Mouse (Mus musculus) kidney, adult 2 months (tissue): ENCODE measurements at regions not wholly inside any gene's neighbourhood (a gene's known extent, or its start where the extent isn't known, plus 50 kb on each side); places are given as distances from the start of the nearest gene placed in this dataset.

Experiments
- CTCF ChIP-seq: fragments of 200-500 bp; conservative IDR thresholded peaks from 2 replicates; pipeline ENCODE4 v1.5.1; 2011; ENCODE audit warnings: low read depth, mild to moderate bottlenecking, control low read depth, low read length, moderate library complexity, mixed read lengths; ENCODE audit not compliant: insufficient read depth, insufficient read length
- POLR2A ChIP-seq: fragments of 200-500 bp; IDR thresholded peaks from one replicate; pipeline ENCODE4 v1.6.1; 2011; ENCODE audit warnings: low read depth, low read length, control low read depth

GRCm38 (mm10) chr10:53468293-53468545, 88.5 kb upstream of the Cep85l start:
- TF ChIP-seq CTCF (no peak), POLR2A (no peak)
